Mouse (Mus musculus) kidney, adult 2 months (tissue): Measurements from ENCODE around the gene Hmgxb4.

Experiments
- CTCF ChIP-seq: fragments of 200-500 bp; conservative IDR thresholded peaks from 2 replicates; pipeline ENCODE4 v1.5.1; 2011; ENCODE audit warnings: low read depth, mild to moderate bottlenecking, control low read depth, low read length, moderate library complexity, mixed read lengths; ENCODE audit not compliant: insufficient read depth, insufficient read length
- POLR2A ChIP-seq: fragments of 200-500 bp; IDR thresholded peaks from one replicate; pipeline ENCODE4 v1.6.1; 2011; ENCODE audit warnings: low read depth, low read length, control low read depth

DNA sequence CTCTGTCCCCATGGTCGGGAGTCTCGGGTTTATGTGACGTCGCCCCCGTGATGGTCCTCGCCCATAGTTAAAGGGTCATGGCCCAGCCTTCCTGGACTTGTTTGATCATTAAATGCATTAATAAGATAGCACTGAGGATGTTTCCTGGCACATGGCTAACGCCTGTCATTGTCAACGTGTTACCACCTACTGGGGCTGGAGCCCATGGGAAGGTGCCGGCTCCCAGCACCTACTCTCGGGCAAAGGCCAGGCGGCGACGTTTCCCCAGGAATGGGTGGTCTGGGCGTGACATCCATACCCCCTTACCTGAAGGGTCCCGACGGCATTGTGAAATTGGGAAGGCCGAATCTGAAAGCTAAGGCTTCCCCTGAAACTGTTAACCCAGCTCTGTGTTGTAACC lies 41.1 kb downstream of the Hmgxb4 start:
- TF ChIP-seq CTCF (no peak), POLR2A (no peak)
